Mouse (Mus musculus) heart, adult 2 months (tissue): Measurements from ENCODE around the gene Mfsd2b.

Experiments used
- CTCF ChIP-seq: fragments of 200-600 bp; IDR thresholded peaks from 2 replicates; pipeline ENCODE4 v1.8.1; 2022; ENCODE audit warnings: antibody characterized with exemption, mild to moderate bottlenecking, moderate library complexity
- EP300 ChIP-seq: fragments of 200-500 bp; IDR thresholded peaks from 2 replicates; pipeline ENCODE4 v1.6.1; 2011; ENCODE audit warnings: low read depth, low read length, control low read depth; ENCODE audit not compliant: insufficient read depth
- POLR2A ChIP-seq: fragments of 200-500 bp; IDR thresholded peaks from 2 replicates; pipeline ENCODE4 v1.6.1; 2011; ENCODE audit warnings: mild to moderate bottlenecking, low read depth, low read length, control low read depth; ENCODE audit not compliant: insufficient read depth

DNA sequence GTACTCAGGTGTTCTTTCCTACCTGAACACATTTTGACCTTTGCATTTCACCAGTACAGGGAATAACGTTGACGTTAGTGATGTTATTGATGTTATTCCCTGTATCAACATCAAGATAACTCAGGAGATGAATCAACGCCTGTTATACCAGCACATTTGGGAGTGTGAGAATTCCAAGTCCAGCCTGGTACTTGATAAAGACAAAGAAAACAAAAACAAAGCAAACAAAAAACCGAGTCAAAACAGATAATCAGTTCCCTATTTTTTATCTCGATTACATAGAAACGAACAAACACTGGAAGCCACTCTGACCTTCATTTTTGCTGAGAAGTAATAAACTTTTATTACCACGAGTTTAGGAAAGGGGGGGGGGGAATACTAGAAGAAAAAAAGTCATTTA, 32.3 kb upstream of the Mfsd2b start:
- TF ChIP-seq CTCF (no peak), EP300 (no peak), POLR2A (no peak)
